Mouse (Mus musculus) inflammation-experienced regulatory T-cells, adult 6 months (primary cell): ENCODE data around the gene Rpl32. TPM values are rescaled to one million over a fixed set of nuclear protein-coding genes. Genes with fewer than 3 reads are reported as not detected.

Experiments
- ATAC-seq: one replicate; pipeline ENCODE4 v1.8.0; 2017
- polyA plus RNA-seq, 3 experiments: library from polyadenylated mRNA; unstranded; fragments of 100-300 nt; shearing (Covaris generic); gene quantifications; one replicate each; pipeline ENCODE4 v1.2.1; 2017

Rpl32 gene
- polyA plus RNA-seq, 3 experiments from 2014 or later = 4,797 to 7,885 (median 7,790) TPM

DNA sequence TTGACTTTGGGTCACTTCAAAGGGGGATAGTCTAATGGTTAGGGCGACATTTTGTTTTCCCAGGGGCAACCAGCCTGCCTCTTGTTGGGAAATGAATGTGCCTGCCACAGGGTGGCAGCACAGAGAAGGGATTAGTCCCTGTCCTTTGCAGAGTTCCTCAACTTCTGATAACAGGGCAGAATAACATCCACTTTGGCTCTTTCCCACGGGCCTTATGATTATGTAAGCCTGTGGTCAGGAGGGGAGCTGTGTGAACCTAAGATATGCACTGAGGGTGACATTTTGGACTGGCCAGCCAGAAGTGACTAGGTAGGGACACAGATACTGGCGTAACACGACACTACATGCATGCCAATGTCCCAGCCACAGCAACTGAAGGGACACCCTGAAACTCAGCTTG, 5.6 kb upstream of the Rpl32 start:
- ATAC-seq = peak; percentile 63

DNA sequence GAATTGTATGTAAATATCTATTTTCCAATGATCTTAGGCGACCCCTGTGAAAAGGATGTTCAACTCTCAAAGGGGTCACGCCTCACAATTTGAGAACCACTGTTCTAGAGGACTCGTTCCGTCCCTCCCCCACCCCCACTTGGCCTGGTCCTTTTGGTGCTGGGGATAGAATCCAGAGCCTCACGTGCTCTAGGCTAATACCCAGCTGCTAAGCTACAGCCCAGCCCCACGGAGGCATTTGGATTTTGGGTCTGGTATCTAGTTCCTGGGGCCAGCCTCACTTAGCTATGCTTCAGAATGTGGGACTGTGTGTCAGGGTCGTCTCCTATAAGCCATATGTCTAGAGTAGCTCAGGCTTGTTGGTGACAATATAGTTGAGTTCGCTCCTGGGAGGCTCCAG, 3.1 kb upstream of the Rpl32 start:
- ATAC-seq = no peak

DNA sequence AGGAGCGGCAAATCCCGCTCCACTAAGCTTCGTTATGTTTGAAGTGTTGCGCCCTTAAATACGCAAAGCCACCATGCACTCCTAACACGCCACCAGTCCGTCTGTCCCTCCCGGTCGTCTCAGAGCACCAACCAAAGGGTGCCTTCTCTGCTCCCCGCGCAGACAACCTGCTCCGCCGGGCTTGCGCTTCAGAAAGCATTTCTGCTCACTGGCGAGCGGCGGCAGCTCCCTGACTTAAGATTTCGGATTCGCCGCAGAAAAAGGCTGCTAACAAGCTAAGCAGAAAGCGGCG, 405 bp downstream of the Rpl32 start:
- peak; percentile 13 for ATAC-seq

DNA sequence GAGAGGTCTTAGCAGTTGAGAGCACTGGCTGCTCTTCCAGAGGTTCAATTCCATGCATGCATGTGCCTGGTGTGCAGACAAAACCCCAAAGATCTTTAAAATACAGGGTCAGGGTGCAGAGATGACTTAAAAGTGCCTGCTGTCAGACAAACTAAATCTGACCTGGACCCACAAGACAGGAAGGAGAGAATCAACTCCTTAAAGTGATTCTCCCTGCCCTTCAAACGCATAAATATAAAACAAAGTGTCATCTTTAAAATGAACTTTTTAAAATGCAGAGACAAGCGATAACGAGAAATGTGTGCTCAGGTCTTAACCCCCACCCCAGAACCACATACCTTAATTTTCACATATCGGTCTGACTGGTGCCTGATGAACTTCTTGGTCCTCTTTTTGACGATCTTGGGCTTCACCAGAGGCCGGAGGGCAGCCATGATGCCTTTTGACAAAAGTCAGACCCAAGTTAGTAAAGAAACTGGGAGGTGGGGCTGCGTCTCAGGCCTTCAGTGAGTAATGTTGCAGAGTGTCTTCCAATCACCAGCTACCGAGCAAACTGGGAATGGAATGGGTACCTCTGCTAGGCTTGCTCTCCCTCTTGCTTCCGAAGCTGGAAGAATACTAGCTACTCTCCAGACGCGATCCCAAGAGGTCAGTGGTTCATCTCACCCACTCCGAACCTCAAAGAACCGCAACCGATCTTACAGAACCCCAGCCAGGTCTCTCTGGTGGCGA, 917 bp downstream of the Rpl32 start:
- no peak for ATAC-seq

DNA sequence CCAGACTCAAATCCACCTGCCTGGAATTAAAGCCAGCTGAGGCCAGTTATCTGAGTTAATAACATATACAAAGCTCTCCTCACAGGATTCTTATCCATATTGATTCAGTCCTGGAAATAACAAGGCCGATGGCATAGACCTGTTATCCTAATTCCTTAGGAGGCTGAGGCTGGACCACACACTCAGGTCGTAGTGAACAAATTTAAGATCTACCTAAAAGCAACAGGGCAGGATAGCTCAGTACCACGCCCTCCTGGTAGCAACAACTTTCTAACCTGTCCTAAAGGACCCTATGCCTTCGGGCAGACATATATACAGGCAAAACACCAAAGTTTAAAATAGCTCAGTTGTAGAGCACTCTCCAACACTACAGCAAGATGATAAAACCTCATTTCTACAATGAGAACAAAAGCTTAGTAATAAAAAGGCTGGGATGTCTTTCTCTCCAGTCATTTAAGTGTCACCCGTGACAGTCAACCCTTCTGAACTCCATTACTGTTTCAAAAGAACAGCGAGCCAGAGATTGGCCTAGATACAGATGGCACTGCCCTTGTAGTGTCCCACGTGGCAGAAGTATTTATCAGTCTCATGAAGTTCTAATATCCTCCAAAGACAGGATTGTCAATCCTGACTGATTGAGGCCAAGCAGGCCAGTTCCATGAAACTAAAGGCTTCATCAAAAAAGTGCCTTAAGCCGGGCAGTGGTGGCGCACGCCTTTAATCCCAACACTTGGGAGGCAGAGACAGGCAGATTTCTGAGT, 3.9 kb downstream of the Rpl32 start:
- ATAC-seq = no peak

DNA sequence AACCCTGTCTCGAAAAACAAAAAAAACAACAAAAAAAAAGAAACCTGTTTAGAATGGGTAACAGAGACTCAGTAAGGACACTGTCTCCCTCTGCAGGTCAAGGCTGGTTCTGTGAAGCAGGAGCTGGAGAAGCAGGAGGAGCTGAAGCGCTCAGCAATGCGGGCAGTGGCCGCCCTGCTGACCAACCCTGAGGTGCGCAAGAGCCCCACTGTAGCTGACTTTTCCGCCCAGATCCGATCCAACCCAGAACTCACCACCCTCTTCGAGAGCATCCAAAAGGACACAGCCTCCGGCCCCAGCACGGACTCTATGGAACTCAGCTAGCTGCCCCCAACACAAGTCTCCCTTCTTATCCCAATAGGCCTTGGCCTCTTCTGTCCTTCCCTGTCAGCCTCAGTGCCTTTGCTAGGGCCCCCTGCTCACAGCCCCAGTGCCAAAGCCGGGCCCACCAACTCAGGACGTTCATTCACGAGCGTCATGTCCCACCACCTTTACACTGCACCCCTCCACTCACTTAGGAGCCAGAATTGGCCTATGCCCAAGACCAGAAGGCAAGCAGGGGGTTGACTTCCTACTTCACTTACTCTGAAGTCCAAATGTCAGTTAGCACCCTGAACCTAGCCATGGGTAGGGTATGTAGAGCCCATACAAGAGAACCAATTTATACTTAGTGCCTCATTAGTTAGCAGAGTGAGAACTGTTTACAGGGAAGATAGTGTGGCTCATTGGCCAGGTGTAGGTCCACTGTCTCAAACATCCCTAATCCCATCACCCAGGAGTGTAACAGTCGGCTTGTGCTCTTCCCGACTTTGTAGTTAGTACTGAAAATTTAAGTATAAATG, 4.8 kb downstream of the Rpl32 start:
- peak; percentile 37 for ATAC-seq

DNA sequence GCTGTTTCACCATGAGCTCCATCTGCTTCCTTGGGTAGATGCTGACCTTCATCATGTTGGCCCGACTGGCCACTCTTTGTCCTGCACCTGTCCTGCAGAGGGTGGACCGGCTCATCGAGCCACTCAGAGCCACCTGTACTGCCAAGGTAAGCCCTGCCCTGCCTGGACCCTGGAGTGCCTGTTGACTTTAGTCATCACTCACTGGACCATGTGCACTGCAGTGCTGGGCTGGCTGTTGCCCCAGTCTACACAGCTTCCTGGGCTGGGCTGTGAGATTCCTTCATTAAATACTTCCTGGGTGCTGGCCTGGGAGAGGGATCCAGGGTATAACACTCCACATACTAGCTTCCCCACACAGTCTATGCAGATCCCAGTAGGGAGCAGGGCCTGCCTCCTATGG, 6.7 kb downstream of the Rpl32 start:
- no peak for ATAC-seq

DNA sequence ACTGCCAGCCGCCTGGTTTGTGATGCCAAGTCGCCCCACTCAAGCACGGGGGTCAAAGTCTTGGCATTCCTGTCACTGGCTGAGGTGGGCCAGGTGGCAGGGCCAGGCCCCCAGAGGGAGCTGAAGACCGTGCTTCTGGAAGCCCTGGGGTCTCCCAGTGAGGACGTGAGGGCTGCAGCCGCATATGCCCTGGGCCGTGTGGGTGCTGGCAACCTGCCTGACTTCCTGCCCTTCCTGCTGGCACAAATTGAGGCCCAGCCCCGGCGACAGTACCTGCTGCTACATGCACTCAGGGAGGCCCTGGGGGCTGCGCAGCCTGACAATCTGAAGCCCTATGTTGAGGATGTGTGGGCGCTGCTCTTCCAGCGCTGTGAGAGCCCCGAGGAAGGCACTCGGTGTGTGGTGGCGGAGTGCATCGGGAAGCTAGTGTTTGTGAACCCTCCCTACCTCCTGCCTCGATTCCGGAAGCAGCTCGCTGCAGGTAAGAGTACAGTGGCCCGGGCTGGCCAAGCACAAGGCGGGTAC, 15.8 kb downstream of the Rpl32 start:
- ATAC-seq = peak; percentile 53

DNA sequence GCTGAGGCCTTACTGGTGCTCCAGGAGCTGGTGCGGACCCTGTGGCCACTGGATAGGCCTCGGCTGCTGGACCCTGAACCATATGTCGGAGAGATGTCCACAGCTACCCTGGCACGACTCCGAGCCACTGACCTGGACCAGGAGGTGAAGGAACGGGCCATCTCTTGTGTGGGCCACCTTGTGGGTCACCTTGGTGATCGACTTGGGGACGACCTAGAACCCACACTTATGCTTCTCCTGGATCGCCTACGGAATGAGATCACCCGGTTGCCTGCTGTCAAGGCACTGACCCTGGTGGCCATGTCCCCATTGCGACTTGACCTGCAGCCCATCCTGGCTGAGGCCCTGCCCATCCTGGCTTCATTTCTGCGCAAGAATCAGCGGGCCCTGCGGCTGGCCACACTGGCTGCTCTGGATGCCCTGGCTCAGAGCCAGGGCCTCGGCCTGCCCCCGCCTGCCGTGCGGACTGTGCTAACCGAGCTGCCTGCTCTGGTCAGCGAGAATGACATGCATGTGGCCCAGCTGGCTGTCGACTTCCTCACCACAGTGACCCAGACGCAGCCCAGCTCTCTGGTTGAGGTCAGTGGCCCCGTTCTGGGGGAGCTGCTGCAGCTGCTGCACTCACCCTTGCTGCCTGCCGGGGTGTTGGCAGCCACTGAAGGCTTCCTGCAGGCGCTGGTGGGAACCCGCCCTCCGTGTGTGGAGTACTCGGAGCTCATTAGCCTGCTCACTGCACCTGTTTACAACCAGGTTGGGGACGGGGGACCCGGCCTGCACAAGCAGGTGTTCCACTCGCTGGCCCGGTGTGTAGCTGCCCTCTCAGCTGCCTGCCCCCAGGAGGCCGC, 16.5 kb downstream of the Rpl32 start:
- ATAC-seq = peak; percentile 19

DNA sequence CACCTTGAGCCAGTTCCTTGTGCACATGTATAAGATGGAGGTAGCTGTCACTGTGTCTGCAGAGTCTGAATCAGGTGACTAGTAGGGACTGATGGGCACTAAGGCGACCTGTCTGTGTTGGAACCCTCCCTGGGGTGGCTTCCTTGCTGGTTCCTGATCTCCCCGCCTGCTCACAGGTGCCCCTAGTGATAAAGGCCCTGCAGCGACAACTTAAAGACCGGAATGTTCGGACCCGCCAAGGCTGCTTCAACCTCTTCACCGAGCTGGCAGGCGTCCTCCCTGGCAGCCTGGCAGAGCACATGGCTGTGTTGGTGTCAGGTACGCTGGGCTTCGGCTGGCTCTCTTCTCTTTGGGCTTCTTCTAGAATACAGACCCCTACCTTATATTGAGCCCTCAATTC, 17.5 kb downstream of the Rpl32 start:
- no peak for ATAC-seq

DNA sequence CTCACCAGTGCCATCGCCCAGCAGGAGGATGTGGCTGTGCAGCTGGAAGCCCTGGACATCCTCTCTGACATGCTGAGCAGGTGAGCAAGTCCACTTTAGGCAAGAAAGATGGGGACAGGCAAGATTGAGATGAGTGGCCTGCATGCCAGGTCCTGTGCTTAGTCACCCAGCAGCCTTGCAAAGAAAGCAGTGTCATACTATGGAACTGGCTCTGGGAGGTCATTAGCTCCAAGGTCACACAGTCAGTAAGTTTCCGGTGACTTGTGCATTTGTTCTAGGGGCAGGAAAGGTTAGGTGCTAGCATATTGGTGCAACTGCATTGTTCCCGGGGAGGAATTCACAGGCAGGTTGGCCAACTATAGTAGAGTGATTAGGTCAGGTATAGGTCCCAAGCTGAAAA, 25.8 kb downstream of the Rpl32 start:
- no peak for ATAC-seq

DNA sequence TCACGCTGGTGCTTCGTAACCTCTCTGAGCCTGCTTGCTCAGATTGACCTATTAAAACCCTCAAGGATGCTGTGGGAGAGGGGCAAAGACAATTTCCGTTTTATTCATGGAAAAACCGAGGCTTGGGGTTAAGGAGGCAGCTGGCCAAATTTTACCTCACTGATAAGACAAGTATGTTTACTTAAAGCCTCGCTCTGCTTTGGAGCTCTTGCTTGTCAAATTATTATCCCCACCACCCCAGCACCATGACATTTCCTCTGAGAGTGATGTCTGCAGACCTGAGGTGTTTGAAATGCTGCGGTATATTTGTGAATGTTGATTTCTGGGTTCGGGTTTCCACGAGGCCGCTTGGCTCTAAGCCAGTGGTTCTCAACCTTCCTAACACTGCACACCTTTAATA, 32.2 kb downstream of the Rpl32 start:
- ATAC-seq = no peak

DNA sequence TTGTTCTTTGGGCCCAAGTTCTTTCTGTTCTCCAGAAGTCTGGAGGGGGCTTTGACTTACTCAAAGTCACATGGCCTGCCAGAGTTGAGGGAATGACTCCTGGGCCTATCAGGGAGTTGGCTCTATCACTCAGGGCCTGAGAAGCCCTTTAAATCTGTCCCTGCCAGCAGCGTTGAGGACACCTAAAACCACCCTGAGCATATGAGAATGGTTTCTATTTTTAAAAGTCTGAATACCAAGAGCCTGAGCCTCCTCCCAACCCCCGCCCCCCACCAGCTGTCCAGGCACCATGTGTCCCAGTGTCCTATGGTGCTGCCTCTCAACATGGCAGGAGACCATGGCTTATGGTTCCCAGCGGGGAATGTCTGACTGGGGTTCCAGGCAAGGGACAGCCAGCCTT, 32.7 kb downstream of the Rpl32 start:
- no peak for ATAC-seq

DNA sequence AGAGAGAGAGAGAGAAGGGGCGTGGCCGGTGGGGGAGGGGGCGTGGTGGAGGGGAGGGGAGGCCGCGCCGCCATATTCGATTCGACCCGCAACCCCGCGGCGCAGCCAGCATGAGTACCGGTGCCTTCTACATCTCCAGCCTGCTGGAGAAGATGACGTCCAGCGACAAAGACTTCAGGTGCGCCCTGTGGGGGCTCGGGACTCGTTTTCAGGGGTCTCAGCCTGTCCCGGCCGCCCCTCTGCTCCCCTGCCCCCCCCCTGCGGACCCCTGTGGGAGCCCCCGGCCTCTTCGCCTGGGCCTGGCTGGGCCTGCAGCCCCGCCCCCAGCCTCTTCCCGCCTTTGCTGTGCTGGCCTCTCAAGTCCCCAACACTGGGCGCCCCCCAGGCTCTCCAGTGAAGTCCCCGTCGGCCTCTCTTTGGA, 34.0 kb downstream of the Rpl32 start, which contains the start of gene Cand2:
Gene Cand2 (plus strand): TSS at position 38 of the 421 bp plus-strand sequence.
- ATAC-seq = peak; percentile 63

DNA sequence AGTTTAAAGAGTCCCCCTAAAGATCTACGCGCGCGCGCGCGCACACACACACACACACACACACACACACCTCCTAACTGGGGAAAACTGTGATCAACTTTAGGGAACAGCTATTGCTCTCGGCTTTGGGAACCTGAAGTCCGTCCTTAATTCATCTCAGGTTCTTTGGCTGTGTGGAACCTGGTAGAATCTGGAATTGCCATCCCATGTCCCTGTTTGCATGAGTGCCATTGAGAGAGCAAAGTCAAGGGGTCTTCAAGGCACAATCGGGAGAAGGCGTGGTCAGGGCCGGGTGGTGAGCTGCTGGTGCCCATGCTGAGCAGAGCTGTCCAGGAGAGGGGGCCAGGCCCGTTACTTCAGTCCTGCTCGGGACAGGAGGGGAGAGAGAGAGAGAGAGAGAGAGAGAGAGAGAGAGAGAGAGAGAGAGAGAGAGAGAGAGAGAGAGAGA, 34.6 kb downstream of the Rpl32 start:
- peak; percentile 35 for ATAC-seq

DNA sequence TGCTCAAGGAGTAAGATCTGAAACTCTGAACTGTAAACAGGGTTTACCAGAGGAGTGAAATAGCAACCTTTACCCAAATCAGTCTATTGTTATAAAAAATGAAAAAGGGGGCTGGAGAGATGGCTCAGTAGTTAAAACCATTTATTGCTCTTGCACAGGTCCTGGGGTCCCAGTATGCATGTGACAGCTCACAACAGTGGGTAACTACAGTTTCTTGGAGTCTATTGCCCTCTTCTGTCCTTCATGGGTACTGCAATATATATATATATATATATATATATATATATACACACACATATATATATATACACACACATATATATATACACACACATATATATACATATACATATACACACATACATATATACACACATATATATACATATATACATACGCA, 35.9 kb downstream of the Rpl32 start:
- no peak for ATAC-seq

DNA sequence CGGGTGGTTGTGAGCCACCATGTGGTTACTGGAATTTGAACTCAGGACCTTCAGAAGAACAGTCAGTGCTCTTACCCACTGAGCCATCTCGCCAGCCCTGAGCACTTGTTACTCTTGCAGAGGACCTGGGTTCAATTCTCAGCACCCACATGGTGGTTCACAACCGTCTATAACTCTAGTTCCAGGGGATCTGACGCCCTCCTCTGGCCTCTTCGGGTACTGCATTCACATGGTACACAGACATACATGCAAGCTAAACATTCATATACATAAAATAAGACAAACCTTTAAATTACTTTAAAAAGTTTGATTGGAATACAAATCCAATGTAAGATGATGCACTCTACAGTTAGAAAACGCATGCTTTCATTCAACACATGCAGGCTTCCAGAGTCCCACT, 36.3 kb downstream of the Rpl32 start:
- no peak for ATAC-seq

DNA sequence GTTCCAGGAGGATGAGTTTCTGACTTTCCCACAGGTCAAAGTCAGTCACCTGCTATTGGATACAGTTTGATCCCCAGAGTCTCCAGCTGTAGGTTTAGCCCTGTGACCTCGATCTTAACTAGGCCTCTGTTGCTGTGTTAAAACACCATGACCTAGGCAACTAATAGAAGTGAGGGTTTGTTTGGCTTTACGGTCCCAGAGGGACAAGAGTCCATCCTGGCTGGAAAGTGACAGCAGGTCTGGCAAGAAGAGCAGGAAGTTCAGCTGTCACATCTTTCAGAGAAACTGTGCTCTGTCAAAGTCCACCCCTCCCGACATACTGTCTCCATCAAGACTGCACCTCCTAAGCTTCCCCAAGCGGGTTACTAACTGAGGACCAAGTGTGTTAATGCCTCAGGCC, 37.7 kb downstream of the Rpl32 start:
- ATAC-seq = no peak

DNA sequence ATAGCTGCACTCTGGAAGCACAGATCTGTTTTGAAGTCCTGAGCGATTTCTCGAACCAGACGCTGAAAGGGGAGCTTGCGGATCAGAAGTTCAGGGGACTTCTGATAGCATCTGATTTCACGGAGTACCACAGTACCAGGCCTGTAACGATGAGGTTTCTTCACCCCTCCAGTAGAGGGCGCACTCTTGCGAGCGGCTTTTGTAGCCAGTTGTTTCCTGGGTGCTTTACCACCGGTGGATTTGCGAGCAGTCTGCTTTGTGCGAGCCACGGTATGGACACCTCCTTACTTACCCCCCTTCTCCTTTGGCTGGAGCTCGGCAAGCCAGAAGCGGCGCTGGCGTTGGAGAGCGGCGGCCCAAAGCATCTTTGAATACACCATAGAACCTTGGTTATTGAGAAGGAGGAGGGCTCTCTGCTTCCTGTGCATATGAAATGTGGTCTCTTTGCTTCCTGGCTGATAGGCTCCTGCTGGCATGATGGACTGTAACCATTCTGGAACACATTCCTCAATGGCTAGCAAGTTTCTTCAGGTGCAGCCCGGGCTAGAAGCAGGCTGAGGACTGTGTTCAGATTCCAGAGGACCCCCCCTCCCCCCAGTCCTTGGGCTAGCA, 38.4 kb downstream of the Rpl32 start:
- no peak for ATAC-seq

DNA sequence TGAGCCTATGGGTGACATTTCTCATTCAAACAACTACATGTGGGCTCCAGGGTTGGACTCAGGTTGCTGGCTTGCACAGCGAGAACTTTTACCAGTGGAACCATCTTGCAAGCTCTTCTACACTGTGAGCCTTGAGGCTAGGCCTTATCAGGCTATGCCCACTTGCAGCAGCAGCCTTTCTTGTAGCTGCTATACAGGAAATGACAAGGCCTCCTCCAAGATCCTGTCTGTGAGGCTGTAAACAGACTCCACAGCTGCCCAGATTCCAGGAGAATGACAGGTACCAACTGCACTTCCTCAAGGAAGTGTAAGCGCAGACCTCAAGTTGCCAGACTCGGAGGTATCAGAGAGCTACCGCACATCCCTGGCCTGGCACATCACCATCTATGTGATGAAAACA, 40.3 kb downstream of the Rpl32 start:
- no peak for ATAC-seq

DNA sequence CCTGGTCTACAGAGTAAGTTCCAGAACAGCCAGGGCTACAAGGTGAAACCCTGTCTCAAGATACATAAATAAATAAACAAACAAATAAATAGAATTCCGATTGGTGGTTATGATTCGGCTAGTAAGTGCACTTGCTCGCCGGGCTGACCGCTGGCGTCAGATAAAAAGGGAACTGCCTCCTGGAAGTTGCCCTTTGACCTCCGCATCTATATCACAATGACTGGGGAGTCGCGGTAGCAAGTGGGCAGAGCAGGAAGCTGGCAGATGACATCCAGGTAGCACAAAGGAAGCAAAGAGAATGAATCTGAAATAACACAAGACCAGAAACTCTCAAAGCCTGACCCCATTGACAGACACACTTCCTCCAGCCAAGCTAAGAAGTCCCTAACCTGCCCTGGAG, 41.2 kb downstream of the Rpl32 start:
- no peak for ATAC-seq

DNA sequence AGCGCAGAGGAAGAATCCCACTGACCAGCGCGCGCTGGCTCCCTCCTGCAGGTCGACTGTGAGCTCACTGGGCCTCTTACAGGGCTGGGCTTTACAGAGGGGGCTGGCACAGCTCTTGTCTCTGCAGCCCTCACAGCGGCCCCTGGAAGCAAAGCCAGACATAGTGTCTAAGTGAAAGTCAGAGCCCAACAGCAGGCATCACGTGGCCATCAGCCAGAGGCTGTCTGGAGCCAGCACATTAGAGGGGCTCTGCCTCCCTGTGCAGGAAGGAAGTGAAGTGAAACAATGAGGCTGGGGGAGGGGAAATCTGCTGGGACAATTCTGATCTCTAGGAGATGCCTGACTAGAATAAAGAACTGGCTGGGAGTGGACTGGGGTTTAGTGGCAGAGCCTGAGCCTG, 44.4 kb downstream of the Rpl32 start:
- ATAC-seq = peak; percentile 50
